In the genomic region with DNA sequence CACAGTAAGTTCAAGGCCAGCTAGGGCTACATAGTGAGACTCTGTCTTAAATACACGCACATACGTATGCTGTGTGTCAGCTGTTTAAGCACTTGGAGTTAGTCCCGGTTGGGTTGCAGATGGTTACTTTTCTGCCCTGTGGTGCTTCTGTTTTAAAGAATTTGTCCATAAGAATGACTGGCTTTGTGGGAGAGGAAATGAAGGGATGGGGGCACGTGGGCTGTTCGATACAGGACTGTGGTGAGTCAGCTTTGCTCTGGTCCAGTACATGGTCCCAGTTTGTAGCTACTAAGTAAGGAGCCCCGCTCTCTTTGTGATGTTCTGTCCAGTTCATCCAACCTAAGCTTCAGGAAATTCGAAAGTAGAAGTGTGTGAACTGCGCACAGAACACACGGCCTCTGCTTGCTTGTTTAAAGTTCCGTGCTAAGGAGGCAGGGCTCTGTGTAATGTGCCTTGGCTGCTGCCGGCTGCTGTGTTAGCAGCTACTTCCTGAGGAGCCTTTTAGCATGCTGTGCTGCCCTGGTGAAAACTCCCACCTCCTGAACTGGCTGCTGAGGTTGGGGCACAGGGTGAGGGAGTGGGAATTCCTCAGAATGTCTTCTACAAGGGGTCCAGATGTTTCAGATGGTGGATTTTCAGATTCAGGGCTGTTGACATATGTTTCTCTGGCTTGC, we compare ENCODE assay signal across 7 mouse cellular contexts. TPM values are rescaled to one million over a fixed set of nuclear protein-coding genes. Genes with fewer than 3 reads are reported as not detected.
DNase-seq lines count a peak whose midpoint lies in the region; ATAC-seq lines count a peak whose summit lies in the region.

No protein-coding gene starts in this region.

- 27% methylated on average over 11 of the region's 11 CpGs for WGBS in kidney, embryonic 14.5 days
- WGBS in embryonic facial prominence, embryonic 12.5 days: 24% methylated on average over 11 of the region's 11 CpGs
- WGBS in liver, embryonic 13.5 days (ENCODE audit: insufficient replicate concordance): 36% methylated on average over 11 of the region's 11 CpGs

- no peaks in the 10 kb centered on the region for H3K9me3 ChIP-seq in kidney, embryonic 14.5 days (ENCODE audit: control insufficient read depth, low read length)
- H3K9me3 ChIP-seq in embryonic facial prominence, embryonic 12.5 days: no peaks in the 10 kb centered on the region
- no peaks in the 10 kb centered on the region for H3K9me3 ChIP-seq in liver, embryonic 13.5 days (replicated peaks)

- no peaks in the 10 kb centered on the region for H3K36me3 ChIP-seq in kidney, embryonic 14.5 days (ENCODE audit: control insufficient read depth, insufficient read depth, low read length)
- peaks cover 5% of the 10 kb centered on the region; the same call in 1 of the 2 replicates for H3K36me3 ChIP-seq in embryonic facial prominence, embryonic 12.5 days
- peaks cover 13% of the 10 kb centered on the region for H3K36me3 ChIP-seq in liver, embryonic 13.5 days

- intact Hi-C loops in left cerebral cortex, postnatal 36 days (cut with DNase I): no loop called here

- no peak overlapping the region for H3K27ac ChIP-seq in kidney, embryonic 14.5 days (ENCODE audit: low read depth, low read length)
- no peak overlapping the region for H3K27ac ChIP-seq in embryonic facial prominence, embryonic 12.5 days
- 0 out of 2 replicates have a peak overlapping the region, but pooled peaks have one; percentile 16 for H3K27ac ChIP-seq in liver, embryonic 13.5 days

- H3K4me2 ChIP-seq in kidney, embryonic 14.5 days (replicated peaks; ENCODE audit: low read depth, low read length): peak overlapping the region; percentile 20; the same call in 1 of the 2 replicates
- peak overlapping the region; percentile 19 for H3K4me2 ChIP-seq in embryonic facial prominence, embryonic 12.5 days (replicated peaks)
- peak overlapping the region; percentile 17 for H3K4me2 ChIP-seq in liver, embryonic 13.5 days

- no peak overlapping the region for H3K4me3 ChIP-seq in kidney, embryonic 14.5 days (ENCODE audit: low read length)
- H3K4me3 ChIP-seq in embryonic facial prominence, embryonic 12.5 days: no peak overlapping the region
- no peak overlapping the region for H3K4me3 ChIP-seq in liver, embryonic 13.5 days (replicated peaks)

- DNase-seq in kidney, adult 11 months: no peak
- no peak for DNase-seq in liver, embryonic 13.5 days
- peak; percentile 67 for DNase-seq in thymus, postnatal 0 days (ENCODE audit: low spot score)
- no peak for DNase-seq in right cerebral cortex, adult 18-20 months
- DNase-seq in left cerebral cortex, postnatal 36 days (ENCODE audit: low spot score in 2 of 2): no peak

- no peak overlapping the region for H3K9ac ChIP-seq in kidney, embryonic 14.5 days (ENCODE audit: low read depth, low read length)
- no peak overlapping the region for H3K9ac ChIP-seq in embryonic facial prominence, embryonic 12.5 days
- H3K9ac ChIP-seq in liver, embryonic 13.5 days: no peak overlapping the region

- ATAC-seq in kidney, embryonic 14.5 days (ENCODE audit: low FRiP score, low TSS enrichment): peak; percentile 69
- no peak for ATAC-seq in embryonic facial prominence, embryonic 12.5 days (ENCODE audit: insufficient number of reproducible peaks, insufficient read depth, low FRiP score, low TSS enrichment)
- ATAC-seq in liver, embryonic 13.5 days (ENCODE audit: low read depth): 0 out of 2 replicates have a peak, but pooled peaks have one; percentile 18

- no peaks in the 10 kb centered on the region for H3K27me3 ChIP-seq in kidney, embryonic 14.5 days (ENCODE audit: control insufficient read depth, insufficient read depth, low read length)
- H3K27me3 ChIP-seq in embryonic facial prominence, embryonic 12.5 days: no peaks in the 10 kb centered on the region
- no peaks in the 10 kb centered on the region for H3K27me3 ChIP-seq in liver, embryonic 13.5 days

- H3K4me1 ChIP-seq in kidney, embryonic 14.5 days (ENCODE audit: control insufficient read depth, insufficient read depth, low read length): peaks cover 46% of the 10 kb centered on the region
- peaks cover 47% of the 10 kb centered on the region for H3K4me1 ChIP-seq in embryonic facial prominence, embryonic 12.5 days
- peaks cover 62% of the 10 kb centered on the region for H3K4me1 ChIP-seq in liver, embryonic 13.5 days (replicated peaks)

RNA-seq across cellular contexts. Expression of a gene that starts 31.5 kb away (rescaled TPM):
- 9.7 and 12.1 TPM in 2 replicates for polyA plus RNA-seq in kidney, embryonic 14.5 days (2014; fragmentation: Nextera tagmentation; extraction: Ambion mirVana)
- polyA plus RNA-seq in embryonic facial prominence, embryonic 12.5 days (2016; fragmentation: Nextera tagmentation; extraction: Ambion mirVana): 17.7 and 18.2 TPM in 2 replicates
- 10.1 and 10.2 TPM in 2 replicates for polyA plus RNA-seq in liver, embryonic 13.5 days (2015; fragmentation: Nextera tagmentation; extraction: Ambion mirVana)
- polyA plus RNA-seq in thymus, postnatal 0 days (2015; fragmentation: Nextera tagmentation; extraction: Ambion mirVana): 12.4 and 16.6 TPM in 2 replicates
- total RNA-seq in left cerebral cortex, postnatal 36 days (2021): 100 to 1,000 TPM in 1 of 2 experiments, 10 to 100 TPM in 1; 92.1 to 129 TPM
